Mouse (Mus musculus) naive thymus-derived CD4-positive, alpha-beta T cell, adult 2 months (primary cell): ENCODE measurements around the gene Pola1.

Source experiments
- DNase-seq: peaks from one replicate; pipeline ENCODE4 v3.0.0-alpha.2; 2011; ENCODE audit warnings: low read depth

Gene Pola1

GRCm38 (mm10) chrX:93288339-93288738 is 343.6 kb downstream of the Pola1 start:
- DNase-seq, result no peak

GRCm38 (mm10) chrX:93286291-93286893 is 345.6 kb downstream of the Pola1 start, which contains the start of gene Arx:
Arx (plus strand) TSS chrX:93286445.
- peak; percentile 31 for DNase-seq

- DNase-seq, result no peak
These were observed 346.9 kb downstream of the Pola1 start for GRCm38 (mm10) chrX:93285091-93285490.

- DNase-seq, result no peak
These were observed 350.2 kb downstream of the Pola1 start for GRCm38 (mm10) chrX:93281756-93282155.

GRCm38 (mm10) chrX:93281028-93281723 is 350.8 kb downstream of the Pola1 start:
- peak; percentile 34 for DNase-seq

- DNase-seq, result no peak
These were observed 352.0 kb downstream of the Pola1 start for GRCm38 (mm10) chrX:93279940-93280339.

GRCm38 (mm10) chrX:93275689-93276088 is 356.3 kb downstream of the Pola1 start:
- DNase-seq, result no peak
